Mouse (Mus musculus) lung, postnatal 0 days (tissue): ENCODE results near the gene Ubqln1. TPM values are rescaled to one million over a fixed set of nuclear protein-coding genes. Genes with fewer than 3 reads are reported as not detected.

Source experiments
- ATAC-seq: fragments of 200-750 bp; cut with Nextera tagmentation; 2 replicates; pipeline ENCODE4 v1.8.0; 2017; ENCODE audit warnings: moderate library complexity
- DNase-seq: peaks from one replicate; pipeline ENCODE4 v3.0.0-alpha.2; 2016; ENCODE audit warnings: low spot score
- H3K27ac ChIP-seq: fragments of 300-500 bp; sonication (generic); 2 replicates; pipeline ENCODE4 v1.5.1; 2014; ENCODE audit warnings: antibody characterized with exemption, mild to moderate bottlenecking, low read length, mixed read lengths
- H3K27me3 ChIP-seq: fragments of 300-500 bp; sonication (generic); replicated peaks from 2 replicates; pipeline ENCODE4 v1.6.1; 2014; ENCODE audit warnings: low read length, mixed read lengths; ENCODE audit not compliant: insufficient read depth
- H3K36me3 ChIP-seq: fragments of 300-500 bp; sonication (generic); 2 replicates; pipeline ENCODE4 v1.6.1; 2014; ENCODE audit warnings: low read length, mixed read lengths; ENCODE audit not compliant: insufficient read depth
- H3K4me1 ChIP-seq: fragments of 300-500 bp; sonication (generic); 2 replicates; pipeline ENCODE4 v1.6.1; 2014; ENCODE audit warnings: antibody characterized with exemption, low read depth, low read length, mixed read lengths; ENCODE audit not compliant: insufficient read depth
- H3K4me2 ChIP-seq: fragments of 300-500 bp; sonication (generic); replicated peaks from 2 replicates; pipeline ENCODE4 v1.6.1; 2014; ENCODE audit warnings: low read depth, mild to moderate bottlenecking, low read length, moderate library complexity, mixed read lengths
- H3K4me3 ChIP-seq: fragments of 300-500 bp; sonication (generic); 2 replicates; pipeline ENCODE4 v1.5.1; 2014; ENCODE audit warnings: low read depth, low read length
- H3K9ac ChIP-seq: fragments of 300-500 bp; sonication (generic); replicated peaks from 2 replicates; pipeline ENCODE4 v1.6.1; 2014; ENCODE audit warnings: low read depth, mild to moderate bottlenecking
- H3K9me3 ChIP-seq: fragments of 300-500 bp; sonication (generic); 2 replicates; pipeline ENCODE4 v1.6.1; 2016; ENCODE audit warnings: low read length, mixed read lengths
- CTCF ChIP-seq: IDR thresholded peaks from 2 replicates; pipeline ENCODE4 v1.5.1; 2016; ENCODE audit warnings: antibody characterized with exemption, mild to moderate bottlenecking
- EP300 ChIP-seq: IDR thresholded peaks from 2 replicates; pipeline ENCODE4 v1.6.1; 2016; ENCODE audit warnings: antibody characterized with exemption, mild to moderate bottlenecking, control low read depth
- WGBS: fragments of 180-500 bp; shearing (Covaris S2); extraction: QIAGEN DNeasy Blood & Tissue Kit; methylation state at CpG from one replicate; pipeline ENCODE4 v1.1.7; 2014; 5-methylcytosine and 5-hydroxymethylcytosine counted together
- polyA plus RNA-seq: library from polyadenylated mRNA; unstranded; fragments of >200 nt; fragmentation: Nextera tagmentation; extraction: Ambion mirVana; gene quantifications from 2 replicates; pipeline ENCODE4 v1.2.1, GENCODE M21; 2015

The Ubqln1 gene
- polyA plus RNA-seq, 1 experiment from 2014 or later, result 52.3 TPM

- Histone ChIP-seq H3K9me3 (no peaks in the 10 kb centered on the region), H3K4me1 (no peaks in the 10 kb centered on the region), H3K9ac (no peak overlapping the region), H3K4me2 (no peak overlapping the region), H3K27me3 (no peaks in the 10 kb centered on the region), H3K36me3 (peaks cover 21% of the 10 kb centered on the region; the same call in 1 of the 2 replicates), H3K27ac (no peak overlapping the region), H3K4me3 (no peak overlapping the region)
- 94% methylated on average over 3 of the region's 3 CpGs for WGBS
- DNase-seq, result no peak
- no peak for ATAC-seq
- TF ChIP-seq CTCF, result no peak
- TF ChIP-seq EP300, result no peak
These were observed 27.7 kb downstream of the Ubqln1 start for GRCm38 (mm10) chr13:58187751-58188150.

- Histone ChIP-seq H3K27me3 (no peaks in the 10 kb centered on the region), H3K4me2 (no peak overlapping the region), H3K4me1 (no peaks in the 10 kb centered on the region), H3K27ac (no peak overlapping the region), H3K36me3 (peaks cover 12% of the 10 kb centered on the region; the same call in 1 of the 2 replicates), H3K9ac (no peak overlapping the region), H3K9me3 (no peaks in the 10 kb centered on the region), H3K4me3 (no peak overlapping the region)
- 92% methylated on average over 8 of the region's 8 CpGs for WGBS
- DNase-seq, result no peak
- TF ChIP-seq EP300 (no peak), CTCF (no peak)
- no peak for ATAC-seq
These were observed 29.2 kb downstream of the Ubqln1 start for GRCm38 (mm10) chr13:58186281-58186680.

GRCm38 (mm10) chr13:58184111-58184510 lies 31.3 kb downstream of the Ubqln1 start:
- Histone ChIP-seq H3K27ac (no peak overlapping the region), H3K4me2 (no peak overlapping the region), H3K9me3 (no peaks in the 10 kb centered on the region), H3K9ac (no peak overlapping the region), H3K36me3 (peaks cover 10% of the 10 kb centered on the region; the same call in 1 of the 2 replicates), H3K4me3 (no peak overlapping the region), H3K4me1 (no peaks in the 10 kb centered on the region), H3K27me3 (no peaks in the 10 kb centered on the region)
- DNase-seq (no peak), ATAC-seq (no peak)
- WGBS, result 73% methylated on average over 3 of the region's 3 CpGs
- TF ChIP-seq CTCF (no peak), EP300 (no peak)

- Histone ChIP-seq H3K4me2 (no peak overlapping the region), H3K9me3 (no peaks in the 10 kb centered on the region), H3K4me3 (no peak overlapping the region), H3K9ac (no peak overlapping the region), H3K27ac (no peak overlapping the region), H3K36me3 (peaks cover 20% of the 10 kb centered on the region; the same call in 1 of the 2 replicates), H3K27me3 (no peaks in the 10 kb centered on the region), H3K4me1 (no peaks in the 10 kb centered on the region)
- ATAC-seq, result no peak
- DNase-seq, result no peak
- no peak for TF ChIP-seq CTCF
- no peak for TF ChIP-seq EP300
- 86% methylated on average over 14 of the region's 14 CpGs for WGBS
These were observed 33.6 kb downstream of the Ubqln1 start for GRCm38 (mm10) chr13:58181607-58182551.

GRCm38 (mm10) chr13:58177511-58178208 lies 37.8 kb downstream of the Ubqln1 start:
- H3K27me3 ChIP-seq, result no peaks in the 10 kb centered on the region
- no peaks in the 10 kb centered on the region for H3K4me1 ChIP-seq
- H3K27ac ChIP-seq, result no peak overlapping the region
- DNase-seq, result no peak
- TF ChIP-seq CTCF, result no peak
- TF ChIP-seq EP300, result no peak
- ATAC-seq, result no peak
- no peak overlapping the region for H3K4me2 ChIP-seq
- H3K9ac ChIP-seq, result no peak overlapping the region
- 89% methylated on average over 9 of the region's 9 CpGs for WGBS
- peaks cover 15% of the 10 kb centered on the region; the same call in 1 of the 2 replicates for H3K36me3 ChIP-seq
- H3K9me3 ChIP-seq, result no peaks in the 10 kb centered on the region
- H3K4me3 ChIP-seq, result no peak overlapping the region

GRCm38 (mm10) chr13:58176105-58176504 lies 39.3 kb downstream of the Ubqln1 start:
- no peak for ATAC-seq
- 83% methylated on average over 3 of the region's 3 CpGs for WGBS
- Histone ChIP-seq H3K4me3 (no peak overlapping the region), H3K9me3 (no peaks in the 10 kb centered on the region), H3K27ac (no peak overlapping the region), H3K9ac (no peak overlapping the region), H3K4me2 (no peak overlapping the region), H3K27me3 (no peaks in the 10 kb centered on the region), H3K36me3 (peaks cover 15% of the 10 kb centered on the region; the same call in 1 of the 2 replicates), H3K4me1 (no peaks in the 10 kb centered on the region)
- TF ChIP-seq CTCF (no peak), EP300 (no peak)
- no peak for DNase-seq
